Mouse (Mus musculus): ENCODE results near the gene Coq10a. TPM values are rescaled to one million over a fixed set of nuclear protein-coding genes. Genes with fewer than 3 reads are reported as not detected.

Gene Coq10a
- polyA plus RNA-seq (2012; rRNA removed), result 22.0 and 27.1 TPM in 2 replicates

DNA sequence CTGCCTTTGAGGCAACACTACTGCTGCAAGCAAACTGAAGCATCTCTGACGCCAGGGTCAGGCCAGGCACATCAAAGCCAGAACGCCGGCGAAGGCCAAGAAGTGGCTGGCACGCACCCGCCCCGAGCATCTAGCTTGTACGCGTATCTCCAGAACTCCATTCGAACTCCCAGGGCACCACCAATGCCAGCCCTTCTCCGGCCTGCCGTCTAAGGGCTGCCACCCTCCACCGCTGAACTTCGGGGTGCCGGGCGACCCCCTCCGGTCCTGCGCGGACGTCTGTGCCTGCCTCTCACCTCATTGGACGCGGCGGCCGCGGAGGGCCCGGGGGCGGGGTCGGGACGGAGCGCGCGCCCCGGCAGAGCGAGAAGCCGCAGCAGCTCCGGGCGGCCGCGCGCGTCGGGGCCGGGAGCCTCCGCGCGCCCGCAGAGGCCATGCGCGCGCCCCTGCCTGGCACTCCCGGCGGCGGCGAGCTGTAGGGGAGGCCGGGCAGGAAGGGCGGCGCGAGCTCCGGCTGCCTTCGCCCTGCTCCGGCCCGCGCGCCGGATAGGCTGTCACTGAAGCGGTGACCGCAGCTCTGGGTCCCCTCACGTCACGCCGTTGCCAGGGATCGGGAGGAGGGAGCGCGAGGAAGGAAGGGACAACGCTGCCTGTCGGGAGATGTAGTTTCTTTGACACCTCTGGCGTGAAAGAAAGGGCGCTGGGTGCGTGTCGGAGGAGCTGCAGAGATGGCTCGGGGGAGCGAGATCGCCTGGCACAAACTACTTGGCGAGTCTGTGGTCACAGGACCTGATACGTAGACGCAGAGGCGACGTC, at the start of gene Coq10a:
Gene Coq10a (minus strand): TSS at position 596 of the 816 bp plus-strand sequence.
- DNase-seq (ENCODE audit: low read depth, low spot score), result peak; percentile 86
- WGBS, result under 1% methylated on average over 87 of the region's 87 CpGs

GRCm38 (mm10) chr10:128414848-128415247, 46.1 kb upstream of the Coq10a start:
- no peak for DNase-seq (ENCODE audit: low read depth, low spot score)

GRCm38 (mm10) chr10:128413076-128413475, 44.3 kb upstream of the Coq10a start:
- WGBS, result 36% methylated on average over 1 of the region's 1 CpGs
- DNase-seq (ENCODE audit: low read depth, low spot score), result no peak

More at GRCm38 (mm10) chr10:128414848-128415247, 46.1 kb upstream of the Coq10a start:
- WGBS, result 53% methylated on average over 5 of the region's 5 CpGs

DNA sequence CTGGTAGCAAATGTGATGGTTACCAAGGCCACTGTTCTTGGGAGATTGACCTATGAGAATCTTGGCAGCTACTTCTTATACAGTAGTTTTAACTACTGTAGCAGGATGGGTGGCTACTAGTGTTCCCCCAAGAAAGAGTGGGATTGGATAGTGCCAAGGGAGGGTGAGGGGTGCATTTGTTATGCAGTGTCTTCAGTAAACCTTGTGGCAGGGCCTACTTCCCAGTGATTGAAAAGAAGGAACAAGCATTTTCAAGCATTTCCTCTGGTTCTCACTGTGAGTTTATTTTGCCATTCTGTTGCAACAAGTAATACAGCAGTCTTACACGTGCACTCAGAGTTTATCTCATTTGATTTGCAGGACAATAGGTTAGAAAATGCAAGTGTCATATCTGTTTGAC, 43.8 kb upstream of the Coq10a start:
- 26% methylated on average over 1 of the region's 1 CpGs for WGBS
- no peak for DNase-seq (ENCODE audit: low read depth, low spot score)

DNA sequence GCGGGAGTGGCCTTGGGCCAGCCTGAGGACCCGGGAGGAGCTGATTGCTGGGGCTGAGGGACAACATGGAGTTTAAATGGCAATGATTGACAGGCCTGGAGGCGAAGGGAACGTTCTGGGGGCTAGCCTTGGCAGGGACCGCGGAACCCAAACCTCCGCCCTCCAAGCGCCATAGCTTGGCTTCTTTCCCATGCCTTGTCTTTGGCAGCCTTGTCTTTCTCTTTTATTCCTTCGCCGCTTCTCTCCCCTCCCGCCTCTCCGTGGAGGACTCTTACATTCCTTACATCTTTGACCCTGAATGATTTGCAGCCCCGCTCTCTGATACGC, 43.2 kb upstream of the Coq10a start:
- no peak for DNase-seq (ENCODE audit: low read depth, low spot score)
- 3% methylated on average over 14 of the region's 14 CpGs for WGBS

DNA sequence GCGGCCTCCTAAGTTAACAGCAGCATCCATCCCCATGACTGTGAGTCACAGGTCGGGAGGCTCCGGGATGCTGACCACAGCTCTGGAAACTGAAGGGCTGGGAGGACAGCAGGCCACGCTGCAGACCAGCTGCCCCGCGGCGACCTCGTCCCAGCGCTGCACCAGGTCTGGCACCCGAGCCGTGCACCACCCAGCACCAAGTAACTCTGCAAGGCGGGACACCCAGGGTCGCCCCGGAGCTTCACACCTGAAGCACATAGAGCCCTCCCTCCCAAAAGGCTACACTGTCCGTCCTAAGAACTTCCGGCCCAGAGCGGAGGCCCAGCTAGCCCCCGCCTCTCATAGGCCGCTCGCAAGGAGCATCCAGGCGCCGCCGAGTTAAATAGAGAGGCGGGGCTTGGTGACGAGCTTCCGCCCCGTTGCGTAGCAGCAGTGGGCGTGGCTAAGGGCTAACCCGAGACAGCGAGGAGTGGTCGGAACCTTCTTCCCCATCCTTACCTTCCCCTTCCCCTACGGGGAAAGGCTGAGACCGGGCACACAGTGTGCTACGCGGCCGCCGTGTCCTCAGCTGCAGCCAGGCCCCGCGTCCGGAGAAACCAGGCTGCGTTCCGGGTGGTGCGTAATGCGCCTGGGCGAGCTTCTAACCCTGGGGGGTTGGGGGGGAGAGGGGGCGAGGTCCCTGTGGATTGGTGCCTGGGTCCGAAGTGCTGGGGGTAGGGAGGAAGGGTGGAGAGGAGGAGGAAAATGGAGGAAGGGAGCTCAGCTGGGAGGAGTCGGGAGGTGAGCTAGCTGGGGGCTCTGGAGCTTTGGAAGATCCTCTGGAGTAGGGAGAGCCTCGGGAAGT, 42.6 kb upstream of the Coq10a start, which contains the start of the genes Nabp2 and Rnf41:
Gene Nabp2 (minus strand): TSS at position 282 of the 844 bp plus-strand sequence.
Gene Rnf41 (plus strand): TSS at position 447 of the 844 bp plus-strand sequence.
- peak; percentile 80 for DNase-seq (ENCODE audit: low read depth, low spot score)
- WGBS, result under 1% methylated on average over 50 of the region's 50 CpGs

DNA sequence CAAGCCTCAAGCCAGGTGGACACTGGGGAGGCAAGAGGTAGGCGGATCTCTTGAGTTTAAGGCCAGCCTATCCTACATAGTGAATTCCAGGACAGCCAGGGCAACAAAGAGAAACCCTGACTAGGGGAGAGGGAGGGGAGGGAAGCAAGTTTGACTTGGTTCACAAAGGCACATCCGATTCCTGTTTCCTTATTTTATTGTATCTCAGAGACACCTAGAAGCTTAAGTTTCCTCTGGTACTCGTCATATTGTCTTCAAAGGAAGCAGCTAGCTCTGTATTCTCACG, 41.7 kb upstream of the Coq10a start:
- no peak for DNase-seq (ENCODE audit: low read depth, low spot score)
- 4% methylated on average over 4 of the region's 4 CpGs for WGBS

DNA sequence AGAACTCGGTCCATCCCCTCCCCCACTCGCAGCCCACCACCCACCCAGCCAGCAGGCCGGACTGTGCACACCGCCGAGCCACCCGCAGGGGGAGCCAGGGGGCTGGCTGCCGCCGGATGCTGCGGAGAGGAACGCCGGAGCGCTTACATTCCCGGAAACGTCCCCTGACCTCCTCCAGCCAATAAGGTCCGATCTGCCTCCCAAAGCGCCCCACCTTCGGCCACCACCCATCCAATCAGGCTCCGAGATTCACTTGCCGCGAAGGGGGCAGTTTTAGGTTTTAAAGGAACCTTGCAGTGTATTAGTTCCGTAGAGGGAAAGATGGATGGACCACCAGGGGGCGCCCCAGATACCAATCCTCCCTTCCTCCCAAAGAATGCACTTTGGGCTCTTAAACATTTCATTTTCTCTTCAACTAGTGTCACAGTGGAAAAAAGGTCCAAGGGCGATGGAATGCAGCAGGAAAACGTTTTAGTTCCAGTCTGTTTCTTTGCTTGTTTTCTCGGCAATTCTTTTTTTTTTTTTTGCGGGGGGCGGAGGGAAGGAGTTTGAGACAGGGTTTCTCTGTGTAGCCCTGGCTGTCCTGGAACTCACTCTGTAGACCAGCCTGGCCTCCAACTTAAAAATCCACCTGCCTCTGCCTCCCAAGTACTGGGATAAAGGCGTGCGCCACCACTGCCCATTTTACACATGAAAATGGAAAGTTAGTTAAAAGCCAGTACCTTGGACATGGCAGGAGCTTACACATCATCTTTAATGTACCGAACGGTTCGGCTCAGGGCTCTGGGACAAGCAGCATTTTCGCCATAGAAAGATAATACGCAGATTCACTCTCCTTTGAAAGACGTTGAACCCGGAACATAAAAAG, 41.1 kb upstream of the Coq10a start:
- DNase-seq (ENCODE audit: low read depth, low spot score), result peak; percentile 98
- WGBS, result 1% methylated on average over 36 of the region's 36 CpGs

DNA sequence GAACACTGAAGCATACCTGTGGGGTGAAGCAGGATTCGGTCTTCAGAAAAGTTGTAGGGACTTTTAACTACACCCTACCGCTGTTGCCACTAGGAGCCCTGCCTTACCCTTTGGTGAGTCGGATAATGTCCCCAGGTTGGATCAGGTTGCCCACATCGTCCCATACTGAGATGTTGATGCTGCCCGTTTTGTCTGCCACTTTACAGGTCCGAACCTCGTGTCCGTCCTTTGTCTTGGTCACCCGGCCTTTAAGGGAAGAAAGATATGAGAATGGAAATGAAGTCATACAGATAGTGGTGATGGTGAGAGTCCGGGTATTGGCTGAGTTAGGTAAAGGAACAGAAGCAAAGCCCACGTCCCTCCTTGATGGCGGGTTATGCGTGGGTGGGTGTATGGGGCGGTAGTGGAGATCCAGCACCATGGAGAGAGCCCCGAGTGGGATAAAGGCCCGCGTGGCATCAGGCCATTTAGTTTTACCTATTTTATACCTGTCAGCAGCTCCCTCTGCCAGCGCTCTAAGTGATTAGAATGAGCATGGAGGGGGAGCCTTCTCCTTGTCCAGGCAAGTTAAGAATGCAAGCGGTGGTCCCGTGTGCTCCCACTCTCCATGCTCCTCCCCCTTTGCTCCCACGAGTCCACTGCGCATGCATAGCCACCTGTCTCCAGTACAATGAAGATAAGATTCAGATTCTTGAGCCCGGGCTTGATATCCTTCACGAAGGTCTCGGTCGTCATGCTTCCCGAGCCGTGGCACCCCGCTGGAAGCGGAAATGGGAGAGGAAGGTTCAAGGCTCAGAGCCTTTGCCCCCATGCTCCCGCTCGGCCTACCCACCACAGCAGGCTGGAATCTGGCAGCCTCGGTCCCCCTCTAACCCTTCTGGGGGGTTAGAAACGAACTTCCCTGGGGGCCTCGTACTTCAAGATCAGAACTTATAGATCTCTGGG, 40.1 kb upstream of the Coq10a start:
- WGBS, result 15% methylated on average over 35 of the region's 35 CpGs
- DNase-seq (ENCODE audit: low read depth, low spot score), result no peak

DNA sequence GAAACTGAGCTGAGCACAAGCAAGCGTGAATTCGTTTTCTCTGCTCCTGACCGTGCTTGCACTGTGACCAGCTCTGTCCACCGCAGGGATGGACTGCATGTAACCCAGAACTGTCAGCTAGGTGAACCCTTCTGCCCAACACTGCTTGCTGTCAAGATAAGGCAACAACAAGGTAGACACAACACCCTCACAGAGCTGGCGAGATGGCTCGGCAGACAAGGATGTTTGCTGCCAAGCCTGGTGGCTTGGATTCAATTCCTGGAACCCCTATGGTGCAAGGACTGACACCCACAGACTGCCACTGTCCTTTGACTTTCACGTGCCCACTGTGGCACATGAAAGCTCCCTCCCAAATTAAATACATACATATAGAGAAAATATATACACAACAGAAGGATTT, 35.1 kb upstream of the Coq10a start:
- no peak for DNase-seq (ENCODE audit: low read depth, low spot score)
- WGBS, result 86% methylated on average over 7 of the region's 7 CpGs

DNA sequence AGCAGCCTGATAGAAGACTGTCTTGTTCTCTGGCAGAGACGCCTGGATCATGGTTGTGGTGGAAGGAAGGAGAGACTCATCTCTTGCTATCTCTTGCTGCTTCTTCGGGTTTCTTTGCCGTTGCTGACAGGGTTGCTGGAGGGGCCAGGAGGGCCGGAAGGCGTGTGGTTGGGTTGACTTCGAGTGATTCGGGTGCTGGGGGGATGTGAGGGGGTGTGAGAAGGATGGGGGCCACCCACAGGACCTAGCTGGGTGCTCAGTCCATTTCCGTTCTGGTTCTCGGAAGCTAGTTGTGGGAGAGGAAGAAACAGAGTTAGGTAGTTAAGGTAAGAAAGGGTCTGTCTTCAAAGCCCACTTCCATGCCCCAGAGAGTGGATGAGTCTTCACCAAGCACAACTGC, 32.8 kb upstream of the Coq10a start:
- 70% methylated on average over 9 of the region's 9 CpGs for WGBS
- DNase-seq (ENCODE audit: low read depth, low spot score), result no peak

- DNase-seq (ENCODE audit: low read depth, low spot score), result no peak
- WGBS, result 16% methylated on average over 2 of the region's 2 CpGs
These were observed 32.3 kb upstream of the Coq10a start, which contains the start of gene Slc39a5 for GRCm38 (mm10) chr10:128401056-128401455. Gene Slc39a5 (minus strand): TSS chr10:128401229.

DNA sequence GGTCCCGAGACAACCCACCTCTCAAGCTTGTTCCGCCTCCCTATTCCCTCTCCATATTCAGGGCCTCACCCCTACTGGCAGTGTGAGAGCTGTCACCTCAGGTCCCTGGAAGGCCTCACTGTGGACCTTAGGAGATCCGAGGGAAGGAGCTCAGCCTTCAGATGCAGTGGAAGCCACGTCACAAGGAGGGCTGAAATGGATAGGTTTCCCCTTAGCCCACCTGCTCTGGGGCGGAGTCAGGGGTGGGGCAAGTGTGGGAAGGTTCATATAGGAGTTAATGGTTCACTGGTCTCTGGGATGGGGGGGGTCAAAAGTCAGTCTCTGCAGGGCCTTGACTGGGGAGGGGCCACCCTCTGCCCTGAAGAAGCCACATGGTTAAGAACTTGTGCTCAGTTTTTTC, 31.5 kb upstream of the Coq10a start:
- WGBS, result 26% methylated on average over 5 of the region's 5 CpGs
- peak; percentile 77 for DNase-seq (ENCODE audit: low read depth, low spot score)

DNA sequence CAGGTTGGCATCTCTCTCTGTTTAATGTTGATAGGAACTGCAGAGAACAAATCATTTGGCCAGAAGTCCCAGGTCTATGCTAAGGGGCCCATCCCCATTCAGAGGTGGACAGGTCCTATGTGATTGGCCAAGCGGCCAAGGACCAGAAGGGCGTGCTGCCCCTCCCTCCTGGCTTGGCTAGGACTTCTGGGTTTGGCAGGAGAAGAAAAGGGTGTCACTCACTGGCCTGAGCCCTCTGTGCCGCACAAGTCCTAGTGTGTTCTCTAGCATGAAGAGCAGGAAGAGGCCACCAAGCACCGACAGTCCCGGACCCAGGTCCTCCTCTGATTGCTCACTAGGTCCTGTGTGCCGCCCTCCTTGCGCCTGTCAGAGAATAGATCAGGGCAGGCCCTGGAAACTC, 28.7 kb upstream of the Coq10a start:
- DNase-seq (ENCODE audit: low read depth, low spot score), result no peak
- WGBS, result 27% methylated on average over 7 of the region's 7 CpGs

GRCm38 (mm10) chr10:128396716-128397264, 28.0 kb upstream of the Coq10a start:
- 66% methylated on average over 10 of the region's 10 CpGs for WGBS
- no peak for DNase-seq (ENCODE audit: low read depth, low spot score)

DNA sequence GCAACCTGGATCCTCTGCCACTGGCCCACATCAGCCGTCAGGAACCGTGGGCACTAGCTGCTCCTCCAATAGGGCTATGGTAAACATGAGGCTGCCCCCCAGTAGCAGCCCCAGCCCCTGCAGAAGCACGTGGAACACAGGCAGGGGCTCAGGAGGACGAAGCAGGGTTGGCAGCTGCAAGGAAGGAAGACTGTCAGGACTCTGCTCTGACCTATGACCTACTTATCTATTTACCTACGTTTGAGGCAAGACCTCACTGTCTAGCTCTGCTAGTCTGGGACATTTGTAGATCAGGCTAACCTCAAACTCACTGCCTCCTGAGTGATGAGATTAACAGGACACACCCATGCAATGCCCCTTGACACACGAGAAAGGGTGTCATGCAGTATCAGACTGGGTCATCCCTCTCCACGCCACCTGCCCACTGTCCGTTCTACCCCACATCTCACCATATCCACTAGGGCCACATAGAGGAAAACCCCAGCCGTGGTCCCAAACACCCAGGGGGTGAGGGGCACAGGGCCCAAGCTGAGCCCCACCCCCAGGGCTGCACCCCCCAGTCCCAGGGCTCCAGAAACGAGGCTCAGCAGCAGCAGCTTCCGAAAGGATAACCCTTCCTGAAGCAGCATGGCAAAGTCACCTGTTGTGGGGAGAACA, 27.3 kb upstream of the Coq10a start:
- no peak for DNase-seq (ENCODE audit: low read depth, low spot score)
- WGBS, result 50% methylated on average over 11 of the region's 11 CpGs

DNA sequence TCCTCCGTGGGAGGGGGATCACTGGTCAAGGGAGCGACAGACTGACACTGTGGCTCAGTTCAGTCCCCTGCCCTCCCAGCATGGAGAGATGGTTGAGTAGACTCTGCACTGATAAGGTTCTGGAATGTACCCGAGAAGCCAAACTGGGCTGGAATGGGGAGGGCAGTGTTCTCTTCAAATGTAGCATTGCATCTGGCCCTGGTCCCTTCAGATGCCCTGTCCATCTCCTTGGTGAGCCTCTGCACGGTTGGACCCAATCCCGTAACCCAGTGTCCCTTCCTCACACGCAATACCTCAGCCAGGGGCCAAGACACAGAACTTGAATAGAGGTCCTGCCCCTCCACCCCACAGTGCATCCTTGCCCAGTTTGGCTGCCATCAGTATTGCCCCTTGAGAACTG, 23.1 kb upstream of the Coq10a start:
- no peak for DNase-seq (ENCODE audit: low read depth, low spot score)
- WGBS, result 82% methylated on average over 6 of the region's 6 CpGs

DNA sequence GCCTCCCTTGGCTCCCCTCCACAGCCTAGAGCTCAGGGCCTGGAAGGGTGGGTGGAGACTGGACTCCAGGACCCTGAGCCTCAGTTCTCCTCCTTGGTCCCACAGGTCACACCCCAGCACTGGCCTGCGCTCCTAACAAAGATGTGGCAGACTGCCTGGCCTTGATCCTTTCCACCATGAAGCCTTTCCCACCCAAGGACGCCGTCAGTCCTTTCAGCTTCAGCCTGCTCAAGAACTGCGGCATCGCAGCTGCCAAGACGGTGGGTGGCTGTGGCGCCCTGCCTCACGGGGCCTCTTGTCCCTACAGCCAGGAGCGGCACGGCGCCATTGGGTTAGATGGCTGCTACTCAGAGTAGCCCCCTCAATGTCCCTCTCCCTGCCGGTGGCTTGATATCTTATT, 21.6 kb upstream of the Coq10a start:
- 86% methylated on average over 12 of the region's 12 CpGs for WGBS
- no peak for DNase-seq (ENCODE audit: low read depth, low spot score)
